Mouse (Mus musculus): ENCODE measurements around the gene Pnma1. TPM values are rescaled to one million over a fixed set of nuclear protein-coding genes. Genes with fewer than 3 reads are reported as not detected.

The Pnma1 gene
- polyA plus RNA-seq (2017; shearing (Covaris generic)): not detected

GRCm38 (mm10) chr12:84147954-84148621, at the start of gene Pnma1:
Gene Pnma1 (minus strand): TSS chr12:84148489.

GRCm38 (mm10) chr12:84114153-84114994, 33.9 kb downstream of the Pnma1 start, which contains the start of gene Dnal1:
Gene Dnal1 (plus strand): TSS chr12:84114366.

DNA sequence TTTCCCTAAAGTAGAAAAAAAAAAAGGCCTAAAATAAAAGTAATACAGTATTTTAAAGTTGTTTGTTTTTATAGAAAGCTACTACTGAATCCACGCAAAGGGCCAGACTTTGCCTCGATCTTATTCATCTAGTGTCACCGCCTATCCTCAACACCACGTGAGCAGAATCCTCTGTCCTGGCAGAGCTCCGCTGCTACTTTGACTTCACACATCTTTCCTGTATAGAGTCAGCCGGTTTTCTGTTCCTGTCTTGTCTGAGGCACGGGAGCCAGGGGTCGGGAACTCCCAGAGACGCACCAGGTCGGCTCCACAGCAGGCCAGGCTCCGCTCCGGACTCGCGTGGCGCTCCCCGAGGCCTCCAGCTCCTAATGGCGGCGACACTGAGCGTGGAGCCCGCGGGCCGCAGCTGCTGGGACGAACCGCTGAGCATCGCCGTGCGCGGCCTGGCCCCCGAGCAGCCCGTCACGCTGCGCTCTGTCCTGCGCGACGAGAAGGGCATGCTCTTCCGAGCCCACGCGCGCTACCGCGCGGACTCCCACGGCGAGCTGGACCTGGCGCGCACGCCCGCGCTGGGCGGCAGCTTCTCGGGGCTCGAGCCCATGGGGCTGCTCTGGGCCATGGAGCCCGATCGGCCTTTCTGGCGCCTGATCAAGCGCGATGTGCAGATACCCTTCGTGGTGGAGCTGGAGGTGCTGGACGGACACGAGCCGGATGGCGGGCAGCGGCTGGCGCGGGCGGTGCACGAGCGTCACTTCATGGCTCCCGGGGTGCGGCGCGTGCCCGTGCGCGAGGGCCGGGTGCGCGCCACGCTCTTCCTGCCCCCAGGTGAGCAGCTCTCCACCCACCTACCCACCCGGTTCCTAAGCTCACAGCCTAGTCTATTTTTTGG, 47.4 kb downstream of the Pnma1 start, which contains the start of gene Acot6:
Gene Acot6, plus strand, starts transcription at position 51 of the 889 bp plus-strand sequence.

Other genes starting within 250 kb of the Pnma1 start
- gene Numb, start 226.6 kb downstream of the Pnma1 start, polyA plus RNA-seq (2017; shearing (Covaris generic)): 41.6 TPM
- 2.0 TPM for gene Riox1, start 197.9 kb downstream of the Pnma1 start, polyA plus RNA-seq (2017; shearing (Covaris generic))
- not detected for gene Heatr4, start 163.6 kb downstream of the Pnma1 start, polyA plus RNA-seq (2017; shearing (Covaris generic))
- 1.5 TPM for gene Acot2, start 160.6 kb downstream of the Pnma1 start, polyA plus RNA-seq (2017; shearing (Covaris generic))
- gene Acot1, start 139.0 kb downstream of the Pnma1 start, polyA plus RNA-seq (2017; shearing (Covaris generic)): not detected
- gene Acot4, start 110.1 kb downstream of the Pnma1 start, polyA plus RNA-seq (2017; shearing (Covaris generic)): not detected
- not detected for gene Gm49366, start 109.6 kb downstream of the Pnma1 start, polyA plus RNA-seq (2017; shearing (Covaris generic))
- not detected for gene Acot3, start 96.3 kb downstream of the Pnma1 start, polyA plus RNA-seq (2017; shearing (Covaris generic))
- not detected for gene Acot5, start 79.2 kb downstream of the Pnma1 start, polyA plus RNA-seq (2017; shearing (Covaris generic))
- gene Acot6, start 47.8 kb downstream of the Pnma1 start, polyA plus RNA-seq (2017; shearing (Covaris generic)): 0.75 TPM
- gene Dnal1, start 34.1 kb downstream of the Pnma1 start, polyA plus RNA-seq (2017; shearing (Covaris generic)): 0.86 TPM
- gene Elmsan1, start 70.4 kb upstream of the Pnma1 start, polyA plus RNA-seq (2017; shearing (Covaris generic)): 28.9 TPM
- 38.0 TPM for gene Ptgr2, start 136.7 kb upstream of the Pnma1 start, polyA plus RNA-seq (2017; shearing (Covaris generic))
- 71.4 TPM for gene Zfp410, start 168.4 kb upstream of the Pnma1 start, polyA plus RNA-seq (2017; shearing (Covaris generic))
- 31.9 TPM for gene Coq6, start 213.2 kb upstream of the Pnma1 start, polyA plus RNA-seq (2017; shearing (Covaris generic))
- 1.1 TPM for gene Fam161b, start 213.3 kb upstream of the Pnma1 start, polyA plus RNA-seq (2017; shearing (Covaris generic))

Data from activated CD4-positive, CD25-positive, alpha-beta regulatory T cell, adult 9 weeks (primary cell).